18 mouse cellular contexts compared by ENCODE assay signal in genomic region chr11:71515264-71515663, GRCm38 (mm10).
A peak's percentile ranks its signal among the peaks of the same experiment; 100 is the strongest.
DNase-seq lines count a peak whose midpoint lies in the region.
"Had no signal": no experiment of that assay in that cellular context is flagged by ENCODE, and none has a peak within 500 bp of the region (broad histone marks: within the 10 kb centered on the region; RNA-seq: fewer than 3 reads in every experiment).

No protein-coding gene starts in this region.

- 0 out of 2 replicates have a peak, but pooled peaks cover 4% of the 10 kb centered on the region for H3K27me3 ChIP-seq in heart, embryonic 10.5 days (ENCODE audit: insufficient read depth, poor library complexity, severe bottlenecking)
- H3K27me3 ChIP-seq: embryonic facial prominence, embryonic 13.5 days; forebrain, embryonic 13.5 days; limb, embryonic 15.5 days; lung, embryonic 15.5 days had no signal

- H3K27ac ChIP-seq in heart, embryonic 10.5 days, result no peak overlapping the region
- H3K27ac ChIP-seq: embryonic facial prominence, embryonic 13.5 days; forebrain, embryonic 13.5 days; hindbrain, embryonic 13.5 days; left cerebral cortex, adult 2 months; limb, embryonic 15.5 days; lung, embryonic 15.5 days had no signal

- DNase-seq in heart, adult 11 months, result peak; percentile 97
- DNase-seq in heart, embryonic 10.5 days (ENCODE audit: low spot score), result no peak
- DNase-seq in embryo, embryonic 9.5 days (ENCODE audit: extremely low spot score), result peak; percentile 24
- DNase-seq in kidney, adult 8-10 months, result peak; percentile 19 to 37
- DNase-seq in mesoderm, embryonic 11.5 days (ENCODE audit: low read depth, low spot score), result peak; percentile 34
- DNase-seq in thymus, postnatal 4 days, result no peak
- DNase-seq in frontal cortex, postnatal 36 days (ENCODE audit: low spot score in 2 of 2), result no peak
- DNase-seq in adrenal gland, adult 8-10 months, result no peak
- DNase-seq: B cell, adult 2 months; cerebellum, adult 9-10 months; gastrocnemius, postnatal 14 days had no signal

- peaks cover 5% of the 10 kb centered on the region; the same call in 1 of the 2 replicates for H3K4me1 ChIP-seq in heart, embryonic 10.5 days
- H3K4me1 ChIP-seq: lung, embryonic 15.5 days had no signal

- H3K9me3 ChIP-seq in heart, embryonic 10.5 days, result no peaks in the 10 kb centered on the region
- H3K9me3 ChIP-seq: embryonic facial prominence, embryonic 13.5 days; forebrain, embryonic 13.5 days; hindbrain, embryonic 13.5 days; limb, embryonic 15.5 days; lung, embryonic 15.5 days had no signal

- no peaks in the 10 kb centered on the region for H3K36me3 ChIP-seq in heart, embryonic 10.5 days
- H3K36me3 ChIP-seq: embryonic facial prominence, embryonic 13.5 days; G1E; hindbrain, embryonic 13.5 days; limb, embryonic 15.5 days; lung, embryonic 15.5 days had no signal

- H3K4me3 ChIP-seq in heart, embryonic 10.5 days, result no peak overlapping the region
- H3K4me3 ChIP-seq: embryonic facial prominence, embryonic 13.5 days; forebrain, embryonic 13.5 days; hindbrain, embryonic 13.5 days; left cerebral cortex, adult 2 months; limb, embryonic 15.5 days; lung, embryonic 15.5 days had no signal

- 54% methylated on average over 6 of the region's 6 CpGs for WGBS in heart, embryonic 10.5 days

Comparison
In these comparisons a context has a peak if more than half of its experiments do, and no peak if none do; other contexts are left out.
1. DNase-seq: peak in heart, adult 11 months (single experiment), embryo, embryonic 9.5 days (single experiment), kidney, adult 8-10 months (2 of 2) and mesoderm, embryonic 11.5 days (single experiment); none in heart, embryonic 10.5 days (single experiment), thymus, postnatal 4 days (single experiment), frontal cortex, postnatal 36 days (0 of 2) and adrenal gland, adult 8-10 months (single experiment).